Mouse (Mus musculus): ENCODE results near the gene Loxl4.

Loxl4 gene

DNA sequence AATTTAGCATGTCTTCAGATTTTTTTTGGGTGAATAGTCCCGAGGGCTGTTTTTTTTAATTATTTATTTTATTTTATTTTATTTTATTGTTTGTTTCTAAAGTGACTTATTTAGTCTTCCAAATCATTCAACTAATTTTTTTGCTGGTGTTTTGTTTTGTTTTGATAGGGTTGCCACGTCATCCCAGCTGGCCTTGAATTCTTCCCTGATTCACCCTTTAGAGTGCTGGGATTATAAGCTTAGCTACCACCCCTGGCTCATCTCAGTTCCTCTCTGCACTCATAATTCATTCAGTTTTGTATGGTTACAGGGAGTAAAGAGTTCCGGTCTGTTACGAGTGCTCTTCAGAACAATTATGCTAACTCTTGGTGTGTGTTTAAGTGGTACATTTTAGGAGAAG, 34.0 kb downstream of the Loxl4 start:
- in situ Hi-C loops (cut with MboI; ENCODE audit: low pct_unique_long_range_greater_than_20kb in 1 of 2, low sequenced_read_pairs in 2 of 2, unreplicated experiment in 1 of 2) = no loop called here

DNA sequence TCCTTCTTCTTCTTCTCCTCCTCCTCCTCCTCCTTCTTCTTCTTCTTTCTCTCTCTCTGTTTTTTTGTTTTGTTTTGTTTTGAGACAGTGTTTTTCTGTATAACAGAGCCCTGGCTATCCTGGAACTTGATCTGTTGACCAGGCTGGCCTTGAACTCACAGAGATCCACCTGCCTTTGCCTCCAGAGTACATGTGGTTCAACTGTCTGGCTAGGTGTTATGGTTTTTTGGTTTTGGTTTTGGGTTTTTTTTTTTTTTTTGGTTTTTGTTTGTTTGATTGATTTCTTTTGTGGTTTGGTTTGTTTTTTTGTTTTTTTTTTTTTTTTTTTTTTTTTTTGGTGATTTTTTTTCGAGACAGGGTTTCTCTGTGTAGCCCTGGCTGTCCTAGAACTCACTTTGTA, 35.8 kb downstream of the Loxl4 start:
- in situ Hi-C loops (cut with MboI; ENCODE audit: low pct_unique_long_range_greater_than_20kb in 1 of 2, low sequenced_read_pairs in 2 of 2, unreplicated experiment in 1 of 2) = no loop called here

DNA sequence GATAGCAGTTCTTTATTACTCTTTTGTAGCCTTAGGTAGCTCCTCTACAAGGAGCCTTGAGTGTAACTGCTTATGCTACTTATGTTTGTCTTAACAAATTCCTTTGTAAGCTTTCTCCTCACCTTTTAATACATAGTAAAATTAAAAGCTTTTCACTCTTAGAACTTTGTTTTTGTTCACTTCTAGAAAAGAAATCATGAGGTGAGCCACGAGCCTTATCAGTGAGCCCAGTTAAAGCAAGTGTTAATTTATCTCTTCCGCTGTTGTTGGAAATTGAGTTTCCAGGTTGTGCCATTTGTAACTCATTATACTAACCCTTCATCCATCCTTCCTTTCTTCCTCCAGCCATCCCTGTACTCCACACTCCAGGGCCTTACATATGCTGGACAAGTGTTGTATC, 37.3 kb downstream of the Loxl4 start:
- in situ Hi-C loops (cut with MboI; ENCODE audit: low pct_unique_long_range_greater_than_20kb in 1 of 2, low sequenced_read_pairs in 2 of 2, unreplicated experiment in 1 of 2) = no loop called here

DNA sequence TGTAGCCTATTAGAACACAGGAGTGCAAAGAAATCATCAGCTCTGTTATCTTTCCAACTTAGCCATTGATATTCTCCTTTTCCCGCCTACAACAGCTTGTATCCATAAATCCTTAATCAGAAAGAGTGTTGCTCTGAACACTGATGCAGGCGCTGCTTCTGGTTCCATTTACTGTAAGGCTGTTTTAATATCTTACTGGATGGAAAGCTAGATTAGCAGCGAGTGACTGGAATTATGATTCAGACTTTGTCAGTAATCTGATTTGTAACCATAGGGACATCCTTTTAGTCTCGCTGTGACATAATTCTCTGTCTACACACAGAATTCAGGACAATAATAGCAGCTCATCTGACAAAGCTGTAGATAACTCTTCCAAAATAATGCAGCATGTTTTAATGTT, 41.3 kb downstream of the Loxl4 start:
- in situ Hi-C loops (cut with MboI; ENCODE audit: low pct_unique_long_range_greater_than_20kb in 1 of 2, low sequenced_read_pairs in 2 of 2, unreplicated experiment in 1 of 2) = no loop called here

DNA sequence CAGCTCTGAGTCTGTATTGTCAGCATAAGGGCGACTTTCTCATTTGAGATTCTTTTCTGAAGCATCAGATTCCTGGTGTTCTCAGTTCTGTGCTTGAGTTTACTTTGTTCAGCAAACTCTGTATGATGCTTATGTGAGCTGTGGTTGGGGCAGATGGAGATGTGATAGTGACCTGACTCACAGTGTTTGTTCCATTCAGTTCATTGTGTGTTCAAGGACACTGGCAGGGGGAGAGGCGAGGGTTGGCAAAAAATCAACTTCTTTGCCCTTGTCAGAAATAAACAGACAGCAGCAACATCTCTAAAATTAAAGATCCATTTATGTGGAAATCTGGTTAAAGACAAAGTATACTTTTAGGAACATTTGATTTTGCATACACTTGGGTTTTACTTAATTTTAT, 43.5 kb downstream of the Loxl4 start:
- in situ Hi-C loops (cut with MboI; ENCODE audit: low pct_unique_long_range_greater_than_20kb in 1 of 2, low sequenced_read_pairs in 2 of 2, unreplicated experiment in 1 of 2) = no loop called here

DNA sequence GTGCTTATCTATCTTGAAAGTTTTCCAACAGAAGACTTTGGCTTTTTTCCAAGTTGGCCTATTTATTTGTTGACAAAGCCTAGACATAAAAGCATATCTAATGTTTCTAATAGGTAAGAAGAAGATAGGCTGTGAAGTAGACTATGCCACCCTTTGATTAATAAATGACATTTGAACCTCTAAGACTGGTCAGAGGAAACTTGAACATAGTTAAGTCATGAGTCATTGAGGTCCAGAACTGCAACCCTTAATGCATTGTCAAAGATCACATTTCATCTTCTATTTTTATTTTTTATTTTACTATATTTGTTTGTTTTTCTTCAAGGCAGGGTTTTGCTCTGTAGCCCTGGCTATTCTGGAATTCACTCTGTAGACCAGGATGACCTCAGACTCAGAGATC, 45.6 kb downstream of the Loxl4 start:
- in situ Hi-C loops (cut with MboI; ENCODE audit: low pct_unique_long_range_greater_than_20kb in 1 of 2, low sequenced_read_pairs in 2 of 2, unreplicated experiment in 1 of 2) = no loop called here

DNA sequence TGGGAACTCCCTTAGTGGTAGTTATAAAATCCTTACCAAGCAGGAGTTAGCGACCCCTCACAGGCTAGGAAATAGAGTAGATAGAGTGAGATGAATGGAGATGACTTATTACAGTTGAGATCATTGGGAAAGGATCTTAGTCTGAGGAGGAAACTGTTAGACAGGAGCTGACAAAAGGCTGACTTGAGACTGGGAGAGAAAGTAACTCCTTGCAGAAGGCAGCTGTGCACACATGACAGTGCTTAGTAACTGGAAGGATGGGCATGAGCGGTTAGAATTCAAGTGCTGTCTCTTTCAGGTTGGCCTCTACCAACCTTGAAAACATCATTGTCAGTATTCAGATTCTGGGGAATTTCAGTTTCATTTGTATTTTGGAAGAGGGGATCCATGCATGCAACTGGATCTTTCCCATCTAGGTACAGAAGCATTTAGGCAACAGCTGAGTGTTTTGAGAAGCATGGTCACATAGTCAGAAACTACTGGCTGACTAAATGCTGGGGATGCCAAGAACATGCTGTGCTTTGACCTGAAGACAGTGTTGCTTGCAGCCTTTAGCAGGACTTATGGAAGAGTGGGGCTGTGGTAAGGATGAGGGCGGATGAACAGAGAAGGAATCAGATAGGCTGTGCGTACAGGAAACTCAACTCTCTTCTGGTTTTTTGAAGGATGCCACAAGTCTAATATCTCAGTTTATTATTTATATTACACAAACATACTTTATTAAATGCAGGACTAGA, 46.2 kb downstream of the Loxl4 start:
- in situ Hi-C loops (cut with MboI; ENCODE audit: low pct_unique_long_range_greater_than_20kb in 1 of 2, low sequenced_read_pairs in 2 of 2, unreplicated experiment in 1 of 2) = no loop called here

DNA sequence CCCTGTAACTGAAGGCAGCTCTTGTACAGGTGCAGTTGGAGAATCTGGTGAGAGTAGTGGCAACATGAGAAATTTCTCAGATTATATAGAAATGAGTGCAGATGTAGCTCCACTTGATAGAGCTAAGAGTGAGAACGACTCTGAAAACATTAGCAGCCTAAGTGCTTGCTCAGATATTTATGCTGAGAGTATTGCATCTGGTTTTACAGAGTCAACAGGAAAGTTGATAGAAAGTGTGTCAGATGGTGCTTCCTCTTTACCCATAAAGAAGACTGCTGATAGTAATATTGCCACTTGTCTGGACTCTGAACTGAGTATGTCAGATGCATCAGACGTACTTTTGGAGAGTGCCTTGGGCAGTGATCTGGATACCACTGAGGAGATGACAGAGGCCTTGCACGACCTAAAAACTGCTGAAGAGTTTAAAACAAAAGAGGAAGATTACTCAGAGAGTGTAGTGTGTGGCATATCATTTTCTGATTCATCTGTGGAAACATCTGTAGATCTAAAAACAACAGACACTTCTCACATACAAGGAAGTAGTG, 48.8 kb downstream of the Loxl4 start:
- in situ Hi-C loops (cut with MboI; ENCODE audit: low pct_unique_long_range_greater_than_20kb in 1 of 2, low sequenced_read_pairs in 2 of 2, unreplicated experiment in 1 of 2) = no loop called here

DNA sequence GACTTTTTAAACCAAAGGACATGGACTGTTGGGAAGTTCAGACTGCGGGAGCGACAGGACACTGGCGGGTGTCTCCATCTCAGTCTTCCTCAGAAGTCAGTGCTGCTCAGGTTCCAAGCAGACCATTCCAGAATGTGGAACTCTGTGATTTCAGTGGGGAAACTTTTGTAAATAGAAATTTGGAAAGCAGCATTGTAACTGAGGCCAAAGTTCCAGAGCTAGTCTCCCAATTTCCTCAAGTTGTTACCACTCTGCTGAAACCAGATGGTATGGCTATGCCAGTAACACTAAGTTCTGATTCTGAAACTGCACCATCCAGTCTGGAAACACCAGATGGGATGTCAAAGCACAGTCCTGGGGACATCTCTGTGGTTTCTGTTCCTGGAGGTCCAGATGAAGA, 49.6 kb downstream of the Loxl4 start:
- in situ Hi-C loops (cut with MboI; ENCODE audit: low pct_unique_long_range_greater_than_20kb in 1 of 2, low sequenced_read_pairs in 2 of 2, unreplicated experiment in 1 of 2) = no loop called here

DNA sequence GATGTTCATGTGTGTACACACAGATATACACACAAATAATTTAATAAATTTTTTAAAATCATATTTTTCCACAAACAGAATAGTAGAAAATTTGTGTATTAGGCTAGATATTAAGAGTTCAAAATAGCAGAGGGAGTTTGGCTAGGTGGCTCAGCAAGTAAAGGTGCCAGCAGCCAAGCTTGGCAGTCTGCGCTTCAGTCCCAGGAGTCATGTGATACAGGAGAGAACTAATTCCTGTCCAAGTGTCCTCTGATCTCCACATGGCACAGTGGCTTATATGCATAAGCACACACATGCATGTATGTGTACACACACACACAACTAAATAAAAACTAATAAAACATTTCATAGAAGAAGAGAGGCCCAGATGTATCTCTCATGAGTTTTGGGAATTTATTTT, 50.6 kb downstream of the Loxl4 start:
- in situ Hi-C loops (cut with MboI; ENCODE audit: low pct_unique_long_range_greater_than_20kb in 1 of 2, low sequenced_read_pairs in 2 of 2, unreplicated experiment in 1 of 2) = no loop called here

DNA sequence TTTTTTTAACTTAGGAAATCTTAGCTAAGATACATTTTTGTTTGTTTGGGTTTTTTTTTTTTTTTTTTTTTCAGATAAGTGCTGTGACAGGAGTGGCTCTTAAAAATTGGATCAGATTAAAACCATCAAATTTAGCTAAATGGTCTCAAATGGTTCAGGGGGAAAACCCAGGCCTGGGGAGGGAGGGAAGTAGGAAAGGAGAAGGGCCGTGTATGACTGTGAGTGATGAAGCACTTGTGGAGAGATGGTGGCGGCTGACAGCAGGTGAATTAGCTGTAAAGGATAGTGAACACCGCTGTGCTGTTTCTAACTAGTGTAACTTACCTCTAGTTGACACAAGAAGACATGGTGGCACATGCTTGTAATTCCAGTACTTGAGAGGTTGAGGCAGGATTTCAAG, 53.9 kb downstream of the Loxl4 start:
- in situ Hi-C loops (cut with MboI; ENCODE audit: low pct_unique_long_range_greater_than_20kb in 1 of 2, low sequenced_read_pairs in 2 of 2, unreplicated experiment in 1 of 2) = no loop called here

Data from mouse embryonic stem cell (cell line).